ENCODE assay signal across 9 mouse cellular contexts in the genomic region with DNA sequence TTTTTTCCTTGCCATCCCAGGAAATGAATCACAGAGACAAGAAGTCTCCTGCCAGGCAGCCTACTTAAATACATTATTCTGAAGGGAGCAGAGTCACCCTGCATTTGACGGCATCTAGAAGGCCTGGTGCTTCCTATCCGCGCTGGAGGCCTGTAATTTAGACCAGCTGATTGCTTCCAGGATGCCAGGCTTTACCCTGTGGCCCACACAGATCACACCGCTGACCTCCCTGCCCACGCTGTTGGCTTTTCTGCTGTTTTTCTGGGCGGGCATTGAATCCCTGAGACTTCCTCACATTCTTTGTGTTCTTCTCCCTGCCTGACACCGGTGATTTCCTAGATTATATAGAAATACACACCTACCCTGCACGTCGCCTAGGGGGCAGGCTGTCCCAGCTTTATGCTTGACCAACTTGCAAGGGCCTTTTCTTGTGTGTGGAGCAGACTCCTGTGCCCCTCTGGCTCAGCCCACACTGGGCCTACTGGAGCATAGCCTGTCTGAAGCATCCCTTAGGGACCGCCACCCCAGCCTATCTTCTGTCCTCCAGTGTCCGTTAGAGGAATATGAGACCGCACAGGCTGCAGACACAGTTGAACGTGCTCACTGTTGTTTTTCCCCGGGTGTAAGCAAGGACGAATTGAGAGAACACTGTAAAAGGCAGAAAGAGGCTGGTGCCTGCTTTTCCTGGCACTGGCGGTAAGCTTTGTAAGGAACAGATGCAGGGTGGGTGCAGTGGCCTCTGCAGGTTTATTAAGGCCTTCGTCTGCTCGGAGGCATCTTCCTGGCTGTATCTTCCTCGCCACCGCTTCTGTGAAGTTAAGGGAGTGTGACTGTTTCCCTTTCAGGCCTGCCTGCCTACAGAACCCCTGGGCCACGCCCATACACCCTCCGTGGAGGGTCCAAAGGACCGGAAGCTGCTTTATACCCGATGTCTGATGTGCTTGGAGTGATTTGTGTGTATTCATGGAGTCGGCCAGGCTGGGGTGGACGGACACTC. TPM values are rescaled to one million over a fixed set of nuclear protein-coding genes. Genes with fewer than 3 reads are reported as not detected.
DNase-seq lines count a peak whose midpoint lies in the region; ATAC-seq and TF ChIP-seq lines count a peak whose summit lies in the region.
"Had no signal": no experiment of that assay in that cellular context is flagged by ENCODE, and none has a peak within 500 bp of the region (broad histone marks: within the 10 kb centered on the region; RNA-seq: fewer than 3 reads in every experiment).

No protein-coding gene starts in this region.

- no peaks in the 10 kb centered on the region for H3K9me3 ChIP-seq in intestine, postnatal 0 days (ENCODE audit: control insufficient read depth)
- H3K9me3 ChIP-seq in intestine, embryonic 16.5 days (ENCODE audit: control insufficient read depth, low read length), result no peaks in the 10 kb centered on the region
- H3K9me3 ChIP-seq in ES-Bruce4 (replicated peaks; ENCODE audit: control insufficient read depth, insufficient read depth, low read length, poor library complexity, severe bottlenecking), result no peaks in the 10 kb centered on the region
- no peaks in the 10 kb centered on the region for H3K9me3 ChIP-seq in limb, embryonic 10.5 days (replicated peaks)

- TF ChIP-seq POLR2A in ES-Bruce4 (IDR thresholded peaks at IDR 0.05; ENCODE audit: insufficient read depth, low read length), result no peak

- 73% methylated on average over 26 of the region's 26 CpGs for WGBS in intestine, postnatal 0 days
- 60% methylated on average over 26 of the region's 26 CpGs for WGBS in intestine, embryonic 16.5 days
- WGBS in limb, embryonic 10.5 days, result 57% methylated on average over 26 of the region's 26 CpGs

- no peak for TF ChIP-seq EP300 in ES-Bruce4 (IDR thresholded peaks at IDR 0.05; ENCODE audit: insufficient read depth, low read depth, low read length)

- no peak overlapping the region for H3K27ac ChIP-seq in intestine, postnatal 0 days (ENCODE audit: low read depth, low read length)
- H3K27ac ChIP-seq in intestine, embryonic 16.5 days (ENCODE audit: low read length), result no peak overlapping the region
- no peak overlapping the region for H3K27ac ChIP-seq in ES-Bruce4 (ENCODE audit: insufficient read depth, low read length)
- H3K27ac ChIP-seq in limb, embryonic 10.5 days, result peak overlapping the region; percentile 74

- H3K9ac ChIP-seq in intestine, postnatal 0 days (ENCODE audit: low read depth, low read length), result no peak overlapping the region
- H3K9ac ChIP-seq in intestine, embryonic 16.5 days (ENCODE audit: low read depth, low read length), result no peak overlapping the region
- no peak overlapping the region for H3K9ac ChIP-seq in ES-Bruce4 (ENCODE audit: low read depth, poor library complexity, severe bottlenecking)

- no peaks in the 10 kb centered on the region for H3K27me3 ChIP-seq in intestine, postnatal 0 days (replicated peaks; ENCODE audit: control insufficient read depth, insufficient read depth, low read length)
- H3K27me3 ChIP-seq in intestine, embryonic 16.5 days (replicated peaks; ENCODE audit: control insufficient read depth, insufficient read depth, low read length), result no peaks in the 10 kb centered on the region
- H3K27me3 ChIP-seq in ES-Bruce4 (ENCODE audit: control insufficient read depth, insufficient read depth, low read length, poor library complexity, severe bottlenecking), result no peaks in the 10 kb centered on the region
- 0 out of 2 replicates have a peak, but pooled peaks cover 5% of the 10 kb centered on the region for H3K27me3 ChIP-seq in limb, embryonic 10.5 days (ENCODE audit: low read depth, poor library complexity, severe bottlenecking)

- DNase-seq in cerebellum, postnatal 36 days, result peak; percentile 26 to 49
- DNase-seq in limb, embryonic 10.5 days (ENCODE audit: low spot score), result peak; percentile 28
- DNase-seq in lung, postnatal 4 days, result no peak
- DNase-seq in T-cell, adult 2 months (ENCODE audit: low spot score), result no peak
- no peak for DNase-seq in spleen, adult 18-20 months
- DNase-seq: liver had no signal

- H3K4me1 ChIP-seq in intestine, postnatal 0 days (replicated peaks; ENCODE audit: control insufficient read depth, insufficient read depth, low read length), result no peaks in the 10 kb centered on the region
- H3K4me1 ChIP-seq in intestine, embryonic 16.5 days (ENCODE audit: control insufficient read depth, insufficient read depth, low read length), result peaks cover 5% of the 10 kb centered on the region; the same call in 1 of the 2 replicates
- peaks cover 4% of the 10 kb centered on the region for H3K4me1 ChIP-seq in ES-Bruce4 (ENCODE audit: control insufficient read depth, insufficient read depth, low read length)
- peaks cover 41% of the 10 kb centered on the region for H3K4me1 ChIP-seq in limb, embryonic 10.5 days

- peak; percentile 14; the same call in 1 of the 2 replicates for TF ChIP-seq CTCF in intestine, postnatal 0 days (IDR thresholded peaks at IDR 0.05; ENCODE audit: low read depth)
- peak; percentile 27 for TF ChIP-seq CTCF in ES-Bruce4 (IDR thresholded peaks at IDR 0.05; ENCODE audit: low read depth, low read length)

- no peak overlapping the region for H3K4me3 ChIP-seq in intestine, postnatal 0 days (ENCODE audit: low read depth, low read length)
- H3K4me3 ChIP-seq in intestine, embryonic 16.5 days (ENCODE audit: low read length), result no peak overlapping the region
- 0 out of 2 replicates have a peak overlapping the region, but pooled peaks have one; percentile 4 for H3K4me3 ChIP-seq in ES-Bruce4 (ENCODE audit: low read depth, low read length)
- H3K4me3 ChIP-seq in limb, embryonic 10.5 days, result no peak overlapping the region

- H3K36me3 ChIP-seq in intestine, postnatal 0 days (ENCODE audit: control insufficient read depth, insufficient read depth), result no peaks in the 10 kb centered on the region
- no peaks in the 10 kb centered on the region for H3K36me3 ChIP-seq in intestine, embryonic 16.5 days (ENCODE audit: control insufficient read depth, insufficient read depth, low read length)
- no peaks in the 10 kb centered on the region for H3K36me3 ChIP-seq in ES-Bruce4 (ENCODE audit: control insufficient read depth, insufficient read depth, low read length, poor library complexity, severe bottlenecking)
- H3K36me3 ChIP-seq in limb, embryonic 10.5 days, result no peaks in the 10 kb centered on the region

- ATAC-seq in intestine, postnatal 0 days, result no peak
- ATAC-seq in intestine, embryonic 16.5 days, result no peak

- no peak overlapping the region for H3K4me2 ChIP-seq in intestine, postnatal 0 days (replicated peaks; ENCODE audit: low read depth)
- H3K4me2 ChIP-seq in intestine, embryonic 16.5 days (ENCODE audit: low read depth, low read length), result no peak overlapping the region

RNA-seq across cellular contexts. Expression of a gene that starts 9.3 kb away (rescaled TPM):
- 0.76 and 0.84 TPM in 2 replicates for polyA plus RNA-seq in intestine, postnatal 0 days (2015; fragmentation: Nextera tagmentation; extraction: Ambion mirVana)
- polyA plus RNA-seq in intestine, embryonic 16.5 days (2015; fragmentation: Nextera tagmentation; extraction: Ambion mirVana), result 0.45 and 0.72 TPM in 2 replicates
- 0.32 TPM in 1 of 2 replicates, not detected in the other for polyA plus RNA-seq in ES-Bruce4 (2011; ENCODE audit: insufficient read depth, insufficient read length, low read depth, missing spikeins)
- polyA plus RNA-seq in limb, embryonic 10.5 days (2016; fragmentation: Nextera tagmentation; extraction: Ambion mirVana), result 0.08 and 0.34 TPM in 2 replicates

RNA-seq across cellular contexts. Expression of a gene that starts 44.0 kb away (rescaled TPM):
- polyA plus RNA-seq in intestine, postnatal 0 days (2015; fragmentation: Nextera tagmentation; extraction: Ambion mirVana), result 1.7 and 1.9 TPM in 2 replicates
- 3.0 and 3.2 TPM in 2 replicates for polyA plus RNA-seq in intestine, embryonic 16.5 days (2015; fragmentation: Nextera tagmentation; extraction: Ambion mirVana)
- 0.39 and 0.44 TPM in 2 replicates for polyA plus RNA-seq in ES-Bruce4 (2011; ENCODE audit: insufficient read depth, insufficient read length, low read depth, missing spikeins)
- polyA plus RNA-seq in limb, embryonic 10.5 days (2016; fragmentation: Nextera tagmentation; extraction: Ambion mirVana), result 1.6 and 1.8 TPM in 2 replicates

Comparison
In these comparisons a context has a peak if more than half of its experiments do, and no peak if none do; other contexts are left out.
1. DNase-seq: peak in cerebellum, postnatal 36 days (2 of 2) and limb, embryonic 10.5 days (single experiment); none in lung, postnatal 4 days (0 of 2), T-cell, adult 2 months (single experiment) and spleen, adult 18-20 months (0 of 2).